Mouse (Mus musculus): Measurements from ENCODE around the gene Runx1.

DNA sequence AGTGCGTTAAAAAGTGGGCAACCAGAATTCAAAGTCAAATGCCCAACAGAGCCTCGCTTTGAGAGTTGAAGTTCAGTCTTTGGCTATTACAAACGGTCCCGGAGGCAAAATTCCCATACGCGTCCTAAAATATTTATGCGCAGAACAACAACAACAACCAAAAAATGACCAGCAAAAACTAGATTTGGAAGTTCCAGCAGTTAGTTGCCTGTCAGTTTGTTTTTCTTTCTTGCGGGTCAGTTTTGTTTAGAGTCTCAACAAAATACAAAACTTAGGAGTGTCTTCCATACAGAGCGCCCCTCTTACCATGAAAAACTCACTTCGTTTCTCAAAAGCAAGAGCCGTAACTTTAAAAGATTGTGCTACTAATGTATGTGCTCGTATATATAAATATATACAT lies 130.0 kb downstream of the Runx1 start:
- TF ChIP-seq CTCF (IDR thresholded peaks at IDR 0.05; ENCODE audit: control insufficient read depth, insufficient read depth, low read length) (no peak), POLR2A (IDR thresholded peaks at IDR 0.05; ENCODE audit: borderline replicate concordance, control insufficient read depth, low read depth, low read length) (no peak)
